Mouse (Mus musculus) large intestine, adult 2 months (tissue): ENCODE data around the gene Opa3. TPM values are rescaled to one million over a fixed set of nuclear protein-coding genes. Genes with fewer than 3 reads are reported as not detected.
A peak's percentile ranks its signal among the peaks of the same experiment; 100 is the strongest.

Source experiments
- DNase-seq: peaks from one replicate; pipeline ENCODE4 v3.0.0-alpha.2; 2012; ENCODE audit warnings: low read depth, low spot score
- WGBS: fragments of 180-500 bp; shearing (Covaris S2); methylation state at CpG from one replicate; pipeline ENCODE4 v1.1.7; 2018; 5-methylcytosine and 5-hydroxymethylcytosine counted together
- polyA plus RNA-seq: library from polyadenylated mRNA; depleted of rRNA; stranded (reverse); fragments of >200 nt; gene quantifications from 2 replicates; pipeline ENCODE4 v1.2.3, GENCODE M21; 2012; rRNA removed

The Opa3 gene
- polyA plus RNA-seq = 33.6 and 36.3 TPM in 2 replicates

GRCm38 (mm10) chr7:19227883-19228792 lies at the start of gene Opa3:
Opa3 (plus strand) TSS chr7:19228334.
- peak; percentile 100 for DNase-seq
- WGBS = under 1% methylated on average over 91 of the region's 91 CpGs

DNA sequence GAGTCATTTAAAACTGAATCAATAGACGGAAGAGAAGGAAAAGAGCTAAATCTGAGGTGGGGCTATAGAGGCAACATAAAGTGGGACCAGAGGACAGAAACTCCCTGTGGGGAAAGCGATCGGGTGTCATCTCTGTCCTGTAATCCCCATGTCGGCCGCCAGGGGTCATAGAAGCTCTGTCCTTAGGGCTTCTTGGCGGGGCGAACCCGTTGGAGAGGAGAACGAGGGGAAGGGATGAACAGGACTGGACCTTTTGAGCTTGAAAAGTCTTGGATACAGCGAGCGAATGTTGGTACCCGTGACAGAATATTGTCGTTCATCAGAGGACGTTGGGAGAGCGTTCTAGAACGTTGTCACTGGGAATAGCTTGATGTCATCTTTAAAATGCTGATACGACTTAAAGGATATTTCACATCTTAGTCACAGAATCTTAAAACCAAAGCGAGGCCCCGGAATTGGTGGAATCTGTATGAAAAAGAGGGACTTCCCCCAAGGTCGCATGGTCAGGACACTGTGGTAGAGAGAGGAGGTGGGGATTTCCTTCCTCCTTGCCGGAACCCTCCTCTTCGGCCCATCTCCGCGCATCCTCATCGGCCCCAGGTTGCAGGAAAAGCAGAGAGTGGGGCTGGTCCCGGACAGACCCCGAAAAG lies 49.6 kb upstream of the Opa3 start:
- WGBS = 9% methylated on average over 27 of the region's 27 CpGs
- DNase-seq = no peak

- DNase-seq = no peak
- 3% methylated on average over 30 of the region's 32 CpGs for WGBS
Observed at GRCm38 (mm10) chr7:19179173-19179572, 49.0 kb upstream of the Opa3 start.

DNA sequence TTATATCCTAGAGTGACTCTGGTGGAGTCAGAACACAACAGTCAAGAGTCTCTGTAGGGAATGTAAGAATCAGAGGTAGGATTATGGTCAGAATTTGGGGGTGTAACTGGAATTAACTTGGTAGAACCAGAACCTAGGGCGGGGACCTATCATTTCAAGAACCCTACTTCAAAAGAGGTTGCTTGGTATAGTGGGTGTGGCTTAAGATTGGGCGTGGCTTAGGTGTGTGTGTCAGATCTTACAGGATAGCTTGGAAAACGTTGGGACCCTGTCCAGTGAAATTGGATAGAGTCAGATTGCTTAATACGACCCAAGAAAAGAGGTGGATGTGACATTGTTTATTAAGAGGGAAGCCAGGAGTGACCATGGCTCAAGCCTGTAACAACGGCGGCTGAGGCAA lies 48.2 kb upstream of the Opa3 start:
- DNase-seq = no peak
- WGBS = 30% methylated on average over 6 of the region's 6 CpGs

DNA sequence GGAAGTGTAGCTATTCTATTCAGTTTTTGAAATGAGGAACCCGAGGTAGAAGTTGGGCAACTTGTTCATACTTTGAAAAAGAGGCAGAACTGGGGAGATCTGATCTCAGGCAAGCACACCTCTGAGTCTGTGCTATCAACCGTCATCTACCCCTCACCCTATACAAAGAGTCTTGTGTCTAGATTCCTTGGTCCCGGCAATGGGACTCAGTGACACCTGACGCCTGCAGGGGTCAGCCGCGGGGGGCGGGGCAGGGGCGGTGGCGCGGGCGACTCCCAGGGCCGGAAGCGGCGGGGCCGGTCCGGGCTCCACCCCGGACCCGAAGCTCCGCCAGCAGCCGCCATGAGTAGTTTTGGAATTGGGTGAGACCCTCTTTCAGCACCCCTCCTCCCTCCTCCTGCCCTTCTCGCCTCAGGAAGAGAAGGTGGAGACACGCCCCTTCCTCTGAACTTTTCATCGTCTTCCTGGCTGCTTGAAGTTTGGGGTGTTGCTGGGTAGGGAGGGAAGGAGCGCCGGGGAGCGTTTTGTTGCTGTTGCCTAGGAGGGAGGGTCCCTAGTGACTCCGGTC lies 47.2 kb upstream of the Opa3 start:
- WGBS = under 1% methylated on average over 27 of the region's 27 CpGs
- DNase-seq = no peak

GRCm38 (mm10) chr7:19184250-19184649 lies 43.9 kb upstream of the Opa3 start:
- DNase-seq = no peak
- WGBS = 77% methylated on average over 2 of the region's 2 CpGs

GRCm38 (mm10) chr7:19184758-19185157 lies 43.4 kb upstream of the Opa3 start:
- no peak for DNase-seq

DNA sequence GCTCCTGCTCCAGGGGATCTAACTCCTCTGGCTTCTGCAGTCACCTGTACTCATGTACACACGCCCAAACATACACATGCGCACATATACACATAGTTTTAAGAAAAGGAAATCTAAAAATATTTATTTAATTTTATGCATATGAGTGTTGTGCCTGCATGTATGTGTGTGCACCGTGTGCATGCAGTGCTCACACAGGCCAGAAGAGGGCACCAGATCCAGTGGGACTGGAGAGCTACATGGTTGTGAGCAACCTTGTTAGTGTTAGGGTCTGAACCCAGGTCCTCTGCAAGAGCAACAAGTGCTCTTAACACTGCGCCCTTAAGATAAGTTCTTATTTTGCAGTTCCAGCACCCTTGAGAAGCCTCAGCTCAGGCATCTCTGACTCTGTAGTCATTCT lies 33.5 kb upstream of the Opa3 start:
- WGBS = 99% methylated on average over 4 of the region's 4 CpGs
- no peak for DNase-seq

More at GRCm38 (mm10) chr7:19184758-19185157, 43.4 kb upstream of the Opa3 start:
- WGBS = 70% methylated on average over 6 of the region's 6 CpGs

DNA sequence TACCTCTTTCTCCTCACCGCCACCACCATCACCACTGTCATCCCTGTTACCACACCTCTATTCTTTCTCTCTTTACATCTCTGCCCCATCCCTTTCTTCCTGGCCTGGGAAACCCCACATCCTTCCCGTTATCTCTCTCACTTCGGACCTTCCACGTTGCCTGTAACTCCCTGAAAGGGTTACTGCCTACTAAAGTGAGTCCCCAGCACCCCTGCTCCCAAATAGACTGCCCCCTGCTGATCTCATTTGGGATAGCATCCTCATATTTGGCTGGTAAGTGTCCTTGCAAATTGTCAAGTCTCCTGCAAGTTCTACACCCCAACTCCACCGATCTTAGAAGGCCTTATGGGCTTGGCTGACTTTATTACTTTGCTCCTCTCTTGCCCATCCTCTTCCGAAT lies 31.5 kb upstream of the Opa3 start:
- 59% methylated on average over 6 of the region's 6 CpGs for WGBS

GRCm38 (mm10) chr7:19197985-19198384 lies 30.1 kb upstream of the Opa3 start:
- DNase-seq = no peak
- WGBS = 37% methylated on average over 2 of the region's 2 CpGs

More for the DNA sequence above, 31.5 kb upstream of the Opa3 start:
- no peak for DNase-seq

GRCm38 (mm10) chr7:19201660-19202059 lies 26.5 kb upstream of the Opa3 start:
- WGBS = 76% methylated on average over 15 of the region's 15 CpGs
- no peak for DNase-seq

- WGBS = 38% methylated on average over 15 of the region's 15 CpGs
- DNase-seq = no peak
Observed at GRCm38 (mm10) chr7:19202065-19202850, 25.9 kb upstream of the Opa3 start.

GRCm38 (mm10) chr7:19208201-19208910 lies 19.8 kb upstream of the Opa3 start:
- no peak for DNase-seq
- whole genome bisulfite sequencing = 77% methylated on average over 13 of the region's 13 CpGs

DNA sequence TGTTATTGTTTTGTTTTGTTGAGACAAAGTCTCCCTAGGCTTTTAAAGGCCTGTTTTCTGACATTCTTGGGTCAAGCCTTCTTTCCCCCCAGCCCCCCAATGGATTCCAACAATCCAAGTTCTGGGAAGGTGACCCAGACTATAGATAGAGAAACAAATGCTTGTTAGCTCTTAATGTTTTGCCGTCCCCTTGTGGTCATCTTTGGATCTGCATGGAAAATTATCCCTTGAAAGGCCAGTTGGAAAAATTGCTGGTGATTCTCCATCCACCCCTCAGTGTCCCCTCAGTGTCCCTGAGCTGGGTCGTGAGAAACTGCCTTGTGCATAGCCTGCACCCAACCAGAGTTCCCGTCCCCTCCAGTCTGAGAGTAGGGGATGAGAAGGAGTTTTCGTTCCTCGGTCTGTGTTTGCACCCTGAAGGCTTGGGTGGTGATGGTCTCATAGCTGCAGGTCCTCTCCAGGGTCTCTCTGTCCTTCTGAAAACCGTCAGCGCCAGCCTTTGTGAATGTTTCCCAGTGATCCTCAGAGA lies 19.1 kb upstream of the Opa3 start:
- DNase-seq = no peak
- WGBS = 56% methylated on average over 7 of the region's 7 CpGs

DNA sequence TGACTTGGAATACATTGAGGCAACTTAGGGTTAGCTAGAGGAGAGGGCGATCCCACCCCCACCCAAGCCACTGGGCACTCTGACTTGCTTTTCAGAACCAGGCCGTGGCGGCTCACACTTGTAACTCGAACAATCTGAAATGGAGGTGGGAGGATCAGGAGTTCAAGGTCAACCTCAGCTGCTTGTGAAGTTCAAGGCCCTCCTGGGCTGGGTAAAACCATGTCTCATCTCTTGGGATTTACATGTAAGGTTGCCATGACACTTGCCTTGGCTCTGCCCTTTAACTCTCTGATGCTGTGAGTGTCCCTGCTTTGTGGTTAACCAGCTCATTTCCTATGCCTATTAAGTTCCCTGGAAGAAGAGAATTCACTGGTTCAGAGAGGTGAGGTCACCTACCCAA lies 18.6 kb upstream of the Opa3 start:
- DNase-seq = no peak
- WGBS = 71% methylated on average over 4 of the region's 4 CpGs

DNA sequence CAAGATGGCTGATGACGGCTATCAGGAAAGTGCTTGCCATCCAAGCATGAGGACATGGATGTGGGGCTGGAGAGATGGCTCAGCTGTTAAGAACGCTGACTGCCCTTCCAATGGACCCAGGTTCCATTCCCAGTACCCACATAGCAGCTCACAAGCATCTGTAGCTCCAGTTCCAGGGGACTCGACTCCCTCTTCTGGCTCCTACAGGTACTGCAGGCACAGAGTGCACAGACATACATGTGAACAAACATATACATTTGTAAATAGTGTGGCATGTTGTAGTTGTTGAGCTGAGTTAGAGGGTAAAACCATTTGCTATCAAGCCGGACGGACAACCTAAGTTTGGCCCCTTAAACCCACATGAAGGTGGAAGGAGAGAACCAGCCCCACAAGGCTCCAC lies 18.1 kb upstream of the Opa3 start:
- no peak for DNase-seq
- WGBS = 93% methylated on average over 5 of the region's 5 CpGs

- DNase-seq = no peak
- 30% methylated on average over 5 of the region's 5 CpGs for WGBS
Observed at GRCm38 (mm10) chr7:19211041-19211675, 17.0 kb upstream of the Opa3 start.

DNA sequence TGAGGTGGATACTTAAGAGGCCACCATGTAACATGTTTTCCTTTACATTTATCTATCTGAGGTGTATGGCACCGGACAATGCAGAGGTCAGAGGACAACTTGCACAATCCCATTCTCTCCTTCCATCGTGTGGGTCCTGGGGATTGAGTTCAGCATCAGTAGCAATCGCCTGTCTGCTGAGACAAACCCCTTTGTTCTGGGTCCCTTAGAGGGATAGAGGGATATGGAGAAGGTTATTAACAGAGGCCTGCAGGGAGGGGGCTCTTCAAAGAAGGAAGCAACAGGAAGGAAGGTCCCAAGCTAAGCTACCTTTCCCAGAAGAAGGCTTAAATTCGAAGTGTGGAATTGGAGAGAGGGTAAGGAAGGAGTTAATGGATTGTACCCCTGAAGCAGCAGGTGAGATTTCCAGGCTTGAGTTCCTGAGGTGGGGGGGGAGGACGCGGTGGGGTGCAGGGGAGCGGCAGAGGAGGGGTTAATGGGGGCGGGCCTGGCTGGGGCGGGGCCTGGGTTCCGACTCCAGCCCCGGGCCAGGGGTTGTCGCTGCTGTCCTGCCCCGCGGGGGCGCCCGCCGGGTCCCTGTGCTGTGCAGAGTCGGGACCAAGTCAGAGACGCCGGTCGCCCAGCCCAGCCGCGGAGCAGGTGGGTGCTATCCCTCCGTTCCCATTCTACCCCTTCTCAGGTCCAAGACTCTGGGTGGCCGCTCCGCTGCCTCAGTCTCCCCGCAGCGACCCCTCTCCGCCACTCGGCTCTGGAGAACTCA lies 16.0 kb upstream of the Opa3 start, which contains the start of gene Gpr4:
TSS of gene Gpr4 (plus strand) at position 543 of the 760 bp plus-strand sequence.
- 5% methylated on average over 29 of the region's 30 CpGs for WGBS
- DNase-seq = no peak
